Mouse (Mus musculus) neural tube, postnatal 0 days (tissue): ENCODE data around the gene Zbtb39. TPM values are rescaled to one million over a fixed set of nuclear protein-coding genes. Genes with fewer than 3 reads are reported as not detected.

Experiments
- polyA plus RNA-seq: library from polyadenylated mRNA; unstranded; fragments of >200 nt; fragmentation: Nextera tagmentation; extraction: Ambion mirVana; gene quantifications from 2 replicates; pipeline ENCODE4 v1.2.1, GENCODE M21; 2015

The Zbtb39 gene
- polyA plus RNA-seq: 2.1 and 2.7 TPM in 2 replicates

GRCm38 (mm10) chr10:127739083-127739660, at the start of gene Zbtb39:
Gene Zbtb39 (plus strand): TSS chr10:127739538.

DNA sequence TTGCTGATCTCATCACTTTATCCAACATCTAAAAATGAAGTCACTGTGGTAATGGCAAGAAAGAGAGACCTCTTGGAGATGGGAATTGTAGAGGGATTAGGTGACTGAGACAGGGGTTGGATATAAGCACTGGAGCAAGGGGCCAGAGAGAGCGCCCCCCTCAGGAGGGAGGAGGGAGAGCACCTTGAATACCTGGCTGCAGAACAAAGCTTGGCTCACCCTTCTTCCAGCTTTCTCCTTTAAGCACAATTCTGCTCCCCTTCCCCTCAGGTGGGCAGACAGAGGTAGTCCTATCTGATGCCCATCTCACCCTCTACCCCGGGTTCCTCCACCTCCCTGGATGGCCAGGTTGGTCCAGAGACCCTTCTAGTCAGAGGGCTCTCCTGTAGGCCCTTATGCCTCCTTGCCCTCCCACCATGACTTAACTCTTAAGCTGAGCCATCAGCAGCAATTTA, 34.5 kb upstream of the Zbtb39 start, which contains the start of gene Myo1a:
Gene Myo1a (plus strand): TSS at position 405 of the 455 bp plus-strand sequence.

DNA sequence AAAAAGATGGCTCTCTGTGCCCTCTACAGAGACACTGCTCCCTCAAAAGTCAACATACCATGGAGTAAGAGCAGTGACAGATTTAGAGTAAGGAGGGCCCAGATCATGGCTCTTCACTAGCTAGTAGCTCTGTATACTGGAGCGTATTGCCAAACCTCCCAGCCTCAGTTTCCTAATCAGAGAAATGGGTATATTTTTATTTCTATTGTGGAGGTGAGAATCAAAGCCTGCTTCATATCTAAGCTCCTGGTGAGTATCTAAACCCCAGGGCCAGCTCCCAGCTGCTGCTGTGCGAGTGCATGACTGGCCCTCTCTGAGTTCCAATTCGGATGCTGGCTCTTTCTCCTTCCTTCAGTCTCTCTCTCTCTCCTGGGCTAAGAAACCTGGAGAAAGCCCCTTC, 15.2 kb upstream of the Zbtb39 start, which contains the start of gene Tac2:
Gene Tac2 (plus strand): TSS at position 301 of the 400 bp plus-strand sequence.

DNA sequence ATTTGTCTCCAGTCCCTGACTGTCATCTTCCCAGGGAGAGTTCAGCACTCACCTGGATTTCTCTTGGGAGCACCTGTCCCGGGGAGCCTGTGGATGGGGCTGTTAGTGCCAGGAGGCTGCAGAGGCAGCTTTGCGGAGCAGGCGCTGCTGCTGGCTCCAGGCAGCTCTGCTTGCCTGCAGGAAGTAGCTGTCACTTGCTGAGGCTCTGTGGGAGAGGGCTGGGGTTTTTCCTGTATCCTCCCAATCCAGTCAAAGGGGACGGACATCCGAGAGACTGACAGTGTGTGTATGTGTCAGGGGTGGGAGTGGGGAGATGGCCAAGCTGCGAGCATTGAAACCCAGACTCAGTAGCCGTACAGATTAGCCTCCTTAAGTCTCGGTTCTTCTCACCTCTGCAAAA, 12.2 kb downstream of the Zbtb39 start, which contains the start of gene Gpr182:
Gene Gpr182 (minus strand): TSS at position 185 of the 400 bp plus-strand sequence.

DNA sequence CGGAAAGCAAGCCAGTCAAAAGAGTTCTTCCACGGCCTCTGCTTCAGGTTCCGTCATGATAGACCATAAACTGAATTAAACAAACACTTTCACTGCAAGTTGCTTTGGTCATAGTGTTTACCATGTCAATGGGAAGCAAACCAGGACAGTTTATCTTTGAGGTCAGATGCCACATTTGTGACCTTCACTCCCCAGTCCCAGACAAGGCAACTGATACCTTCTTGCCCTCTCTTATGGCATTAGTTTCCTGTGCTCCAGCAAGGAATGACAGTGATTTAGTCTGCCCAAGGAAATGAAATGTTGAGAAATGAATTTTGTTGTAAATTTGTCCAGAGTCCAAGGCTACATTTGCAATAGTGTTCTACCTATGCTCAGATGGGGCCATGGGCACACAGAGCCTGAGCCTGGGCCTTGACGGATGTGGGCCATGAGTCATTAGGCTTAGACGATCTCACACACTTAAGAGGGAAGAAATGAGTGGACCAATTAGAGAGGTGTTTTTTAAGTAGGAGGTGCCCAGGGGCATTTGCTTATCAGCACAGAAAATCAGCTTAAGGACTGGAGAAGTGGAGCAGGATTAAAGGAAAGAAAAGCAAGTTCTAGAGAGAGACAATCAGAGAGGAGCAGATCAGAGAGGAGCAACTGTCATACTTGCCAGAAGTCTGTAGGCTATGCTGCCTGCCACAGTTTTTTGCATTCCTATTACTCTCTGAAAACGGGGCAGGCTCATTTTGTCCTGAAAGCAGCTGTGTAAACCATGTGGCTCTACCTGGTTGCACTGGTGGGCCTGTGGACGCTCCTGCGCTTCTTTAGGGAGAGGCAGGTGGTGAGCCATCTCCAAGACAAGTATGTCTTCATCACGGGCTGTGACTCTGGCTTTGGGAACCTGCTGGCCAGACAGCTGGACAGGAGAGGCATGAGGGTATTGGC, 20.1 kb downstream of the Zbtb39 start, which contains the start of the genes Rdh1 and Rdh16f1:
Gene Rdh1 (plus strand): TSS at position 541 of the 930 bp plus-strand sequence.
Gene Rdh16f1 (plus strand): TSS at position 607 of the 930 bp plus-strand sequence.

DNA sequence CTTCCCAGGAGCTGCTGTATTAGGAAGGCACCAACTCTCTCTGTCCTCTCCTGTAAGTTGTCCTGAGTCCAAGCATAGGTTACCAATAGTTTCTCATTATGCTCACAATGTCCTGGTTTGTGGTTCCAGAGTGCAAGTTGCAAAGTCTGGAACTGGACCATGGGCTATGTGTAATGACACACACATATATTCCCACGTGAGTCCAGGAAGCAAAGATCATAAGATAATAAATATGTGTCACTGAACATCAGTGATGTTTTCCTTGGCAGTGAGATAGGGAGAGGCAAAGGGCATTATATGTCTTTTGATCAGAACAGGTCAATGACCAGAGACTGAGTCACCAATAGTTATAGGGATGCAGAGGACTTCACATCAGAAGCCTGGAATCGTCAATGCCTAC, 36.7 kb downstream of the Zbtb39 start, which contains the start of gene Rdh9:
Gene Rdh9 (plus strand): TSS at position 376 of the 400 bp plus-strand sequence.

Other genes with a start within 250 kb of the Zbtb39 start
- gene Stac3, start 237.9 kb upstream of the Zbtb39 start, polyA plus RNA-seq: 0.76 and 1.5 TPM in 2 replicates
- gene Ndufa4l2, start 224.6 kb upstream of the Zbtb39 start, polyA plus RNA-seq: 13.7 and 15.6 TPM in 2 replicates
- 41.3 and 47.0 TPM in 2 replicates for gene Shmt2, start 217.1 kb upstream of the Zbtb39 start, polyA plus RNA-seq
- 92.7 and 112 TPM in 2 replicates for gene Nxph4, start 205.0 kb upstream of the Zbtb39 start, polyA plus RNA-seq
- 85.8 and 109 TPM in 2 replicates for gene Lrp1, start 118.4 kb upstream of the Zbtb39 start, polyA plus RNA-seq
- gene Stat6, start 96.6 kb upstream of the Zbtb39 start, polyA plus RNA-seq: 4.7 and 4.8 TPM in 2 replicates
- gene Nemp1, start 72.6 kb upstream of the Zbtb39 start, polyA plus RNA-seq: 2.5 and 3.2 TPM in 2 replicates
- gene Nab2, start 71.0 kb upstream of the Zbtb39 start, polyA plus RNA-seq: 2.9 and 3.3 TPM in 2 replicates
- 0.55 and 1.2 TPM in 2 replicates for gene Myo1a, start 34.4 kb upstream of the Zbtb39 start, polyA plus RNA-seq
- gene Tac2, start 15.1 kb upstream of the Zbtb39 start, polyA plus RNA-seq: 7.0 and 8.1 TPM in 2 replicates
- 1.4 and 2.3 TPM in 2 replicates for gene Gpr182, start 12.2 kb downstream of the Zbtb39 start, polyA plus RNA-seq
- gene Rdh1, start 20.2 kb downstream of the Zbtb39 start, polyA plus RNA-seq: 0.05 TPM in 1 of 2 replicates, not detected in the other
- gene Rdh16f1, start 20.2 kb downstream of the Zbtb39 start, polyA plus RNA-seq: not detected in 2 replicates
- gene Rdh9, start 36.8 kb downstream of the Zbtb39 start, polyA plus RNA-seq: 0.41 and 0.49 TPM in 2 replicates
- not detected in 2 replicates for gene Rdh16, start 61.6 kb downstream of the Zbtb39 start, polyA plus RNA-seq
- gene Rdh19, start 110.4 kb downstream of the Zbtb39 start, polyA plus RNA-seq: not detected in 2 replicates
- gene Rdh16f2, start 126.9 kb downstream of the Zbtb39 start, polyA plus RNA-seq: not detected in 2 replicates
- gene Rdh7, start 149.3 kb downstream of the Zbtb39 start, polyA plus RNA-seq: not detected in 2 replicates
- not detected in 2 replicates for gene Sdr9c7, start 159.0 kb downstream of the Zbtb39 start, polyA plus RNA-seq